Mouse (Mus musculus): ENCODE data around the gene Atp2b4.

DNA sequence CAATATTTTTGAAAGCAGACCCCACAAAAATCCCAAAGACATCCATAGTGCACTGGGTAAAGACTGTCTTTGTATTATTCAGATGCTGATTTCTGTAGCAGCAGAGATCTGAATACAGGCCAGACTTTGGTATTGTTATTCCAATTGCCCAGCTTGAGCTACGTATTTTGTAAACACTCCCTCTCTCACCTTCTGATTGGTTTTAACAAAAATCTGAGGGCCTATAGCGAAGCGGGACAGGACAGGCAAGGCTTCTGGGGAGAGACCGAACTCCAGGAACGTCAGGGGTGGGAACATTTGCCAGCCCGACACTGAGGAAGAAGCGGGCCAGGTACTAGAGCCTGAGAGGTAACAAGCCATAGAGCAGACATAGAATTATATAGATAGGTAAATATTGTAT, 133.1 kb downstream of the Atp2b4 start:
- no peak for TF ChIP-seq CTCF (IDR thresholded peaks at IDR 0.05; ENCODE audit: low read depth)
- TF ChIP-seq EP300 (IDR thresholded peaks at IDR 0.05; ENCODE audit: low read depth): no peak
